In genomic region chr14:58500014-58500413, GRCm38 (mm10) we compare ENCODE assay signal across 13 mouse cellular contexts.
DNase-seq lines count a peak whose midpoint lies in the region; ATAC-seq lines count a peak whose summit lies in the region.
"Had no signal": no experiment of that assay in that cellular context is flagged by ENCODE, and none has a peak within 500 bp of the region (broad histone marks: within the 10 kb centered on the region; RNA-seq: fewer than 3 reads in every experiment).

No protein-coding gene starts in this region.

- no peak for ATAC-seq in embryonic facial prominence, embryonic 11.5 days (replicated peaks; ENCODE audit: insufficient number of reproducible peaks, low FRiP score, low TSS enrichment, low read depth)
- ATAC-seq in lung, embryonic 16.5 days (ENCODE audit: low read depth) = peak; percentile 49
- ATAC-seq in megakaryocyte progenitor cell, adult 5-6 weeks (replicated peaks; ENCODE audit: poor library complexity) = no peak

- WGBS in embryonic facial prominence, embryonic 11.5 days = 14% methylated on average over 2 of the region's 2 CpGs
- WGBS in embryonic facial prominence, embryonic 10.5 days = 18% methylated on average over 2 of the region's 2 CpGs
- whole genome bisulfite sequencing in lung, embryonic 16.5 days = 49% methylated on average over 2 of the region's 2 CpGs
- WGBS in midbrain, embryonic 10.5 days = 12% methylated on average over 2 of the region's 2 CpGs

- no peaks in the 10 kb centered on the region for H3K36me3 ChIP-seq in embryonic facial prominence, embryonic 11.5 days (replicated peaks; ENCODE audit: control insufficient read depth, insufficient read depth, low read depth, low read length)
- H3K36me3 ChIP-seq in embryonic facial prominence, embryonic 10.5 days (replicated peaks) = no peaks in the 10 kb centered on the region
- H3K36me3 ChIP-seq in lung, embryonic 16.5 days (ENCODE audit: control insufficient read depth, insufficient read depth, low read length) = no peaks in the 10 kb centered on the region
- no peaks in the 10 kb centered on the region for H3K36me3 ChIP-seq in midbrain, embryonic 10.5 days
- H3K36me3 ChIP-seq: neural tube, embryonic 12.5 days had no signal

- H3K4me3 ChIP-seq in embryonic facial prominence, embryonic 11.5 days (ENCODE audit: low read depth, low read length) = no peak overlapping the region
- no peak overlapping the region for H3K4me3 ChIP-seq in embryonic facial prominence, embryonic 10.5 days
- H3K4me3 ChIP-seq in lung, embryonic 16.5 days (ENCODE audit: low read length) = no peak overlapping the region
- no peak overlapping the region for H3K4me3 ChIP-seq in midbrain, embryonic 10.5 days
- H3K4me3 ChIP-seq: neural tube, embryonic 12.5 days had no signal

- H3K27me3 ChIP-seq in embryonic facial prominence, embryonic 11.5 days (ENCODE audit: control insufficient read depth, insufficient read depth, low read length) = no peaks in the 10 kb centered on the region
- H3K27me3 ChIP-seq in embryonic facial prominence, embryonic 10.5 days (replicated peaks; ENCODE audit: low read depth, poor library complexity, severe bottlenecking) = no peaks in the 10 kb centered on the region
- H3K27me3 ChIP-seq in lung, embryonic 16.5 days (ENCODE audit: control insufficient read depth, insufficient read depth, low read depth, low read length) = no peaks in the 10 kb centered on the region
- 0 out of 2 replicates have a peak, but pooled peaks cover 14% of the 10 kb centered on the region for H3K27me3 ChIP-seq in midbrain, embryonic 10.5 days (ENCODE audit: low read depth, poor library complexity, severe bottlenecking)
- H3K27me3 ChIP-seq: neural tube, embryonic 12.5 days had no signal

- no peak overlapping the region for H3K4me2 ChIP-seq in embryonic facial prominence, embryonic 11.5 days (ENCODE audit: low read depth, low read length)
- H3K4me2 ChIP-seq in lung, embryonic 16.5 days (ENCODE audit: low read depth, low read length) = 0 out of 2 replicates have a peak overlapping the region, but pooled peaks have one; percentile 18
- H3K4me2 ChIP-seq: neural tube, embryonic 12.5 days had no signal

- no peaks in the 10 kb centered on the region for H3K4me1 ChIP-seq in embryonic facial prominence, embryonic 11.5 days (ENCODE audit: control insufficient read depth, insufficient read depth, low read length)
- peaks cover 11% of the 10 kb centered on the region for H3K4me1 ChIP-seq in embryonic facial prominence, embryonic 10.5 days
- H3K4me1 ChIP-seq in lung, embryonic 16.5 days (replicated peaks; ENCODE audit: control insufficient read depth, insufficient read depth, low read length) = peaks cover 8% of the 10 kb centered on the region
- peaks cover 15% of the 10 kb centered on the region for H3K4me1 ChIP-seq in midbrain, embryonic 10.5 days

- no peak overlapping the region for H3K9ac ChIP-seq in embryonic facial prominence, embryonic 11.5 days (replicated peaks; ENCODE audit: low read length)
- H3K9ac ChIP-seq in lung, embryonic 16.5 days (ENCODE audit: low read length) = no peak overlapping the region
- H3K9ac ChIP-seq: neural tube, embryonic 12.5 days had no signal

- H3K27ac ChIP-seq in embryonic facial prominence, embryonic 11.5 days (replicated peaks; ENCODE audit: low read depth, low read length) = no peak overlapping the region
- no peak overlapping the region for H3K27ac ChIP-seq in embryonic facial prominence, embryonic 10.5 days (replicated peaks)
- H3K27ac ChIP-seq in lung, embryonic 16.5 days (ENCODE audit: low read length) = peak overlapping the region; percentile 72
- peak overlapping the region; percentile 24 for H3K27ac ChIP-seq in midbrain, embryonic 10.5 days (replicated peaks)
- H3K27ac ChIP-seq: macrophage; neural tube, embryonic 12.5 days had no signal

- no peaks in the 10 kb centered on the region for H3K9me3 ChIP-seq in embryonic facial prominence, embryonic 11.5 days (replicated peaks; ENCODE audit: control insufficient read depth, low read length)
- H3K9me3 ChIP-seq in embryonic facial prominence, embryonic 10.5 days = no peaks in the 10 kb centered on the region
- no peaks in the 10 kb centered on the region for H3K9me3 ChIP-seq in lung, embryonic 16.5 days (ENCODE audit: control insufficient read depth, low read length)
- 0 out of 2 replicates have a peak, but pooled peaks cover 5% of the 10 kb centered on the region for H3K9me3 ChIP-seq in midbrain, embryonic 10.5 days (replicated peaks)
- H3K9me3 ChIP-seq: neural tube, embryonic 12.5 days had no signal

- peak; percentile 17 for DNase-seq in embryonic facial prominence, embryonic 11.5 days (ENCODE audit: low spot score)
- DNase-seq in embryonic facial prominence, embryonic 10.5 days (ENCODE audit: low spot score) = no peak
- no peak for DNase-seq in lung, adult 18-20 months
- DNase-seq in midbrain, embryonic 10.5 days (ENCODE audit: low spot score) = peak; percentile 15
- DNase-seq in thymus, postnatal 4 days = no peak
- no peak for DNase-seq in gastrocnemius, postnatal 10 days
- DNase-seq: gastrocnemius, postnatal 14 days; heart, postnatal 36 days; right cerebral cortex, postnatal 25 days had no signal

Comparison
In these comparisons a context has a peak if more than half of its experiments do, and no peak if none do; other contexts are left out.
1. DNase-seq: peak in embryonic facial prominence, embryonic 11.5 days (single experiment) and midbrain, embryonic 10.5 days (single experiment); none in embryonic facial prominence, embryonic 10.5 days (single experiment), lung, adult 18-20 months (0 of 2), thymus, postnatal 4 days (single experiment) and gastrocnemius, postnatal 10 days (single experiment).
2. H3K27ac ChIP-seq: peak in lung, embryonic 16.5 days (single experiment) and midbrain, embryonic 10.5 days (single experiment); none in embryonic facial prominence, embryonic 11.5 days (single experiment) and embryonic facial prominence, embryonic 10.5 days (single experiment).